Mouse (Mus musculus): ENCODE measurements at regions not wholly inside any gene's neighbourhood (a gene's known extent, or its start where the extent isn't known, plus 50 kb on each side); places are given as distances from the start of the nearest gene placed in this dataset.

DNA sequence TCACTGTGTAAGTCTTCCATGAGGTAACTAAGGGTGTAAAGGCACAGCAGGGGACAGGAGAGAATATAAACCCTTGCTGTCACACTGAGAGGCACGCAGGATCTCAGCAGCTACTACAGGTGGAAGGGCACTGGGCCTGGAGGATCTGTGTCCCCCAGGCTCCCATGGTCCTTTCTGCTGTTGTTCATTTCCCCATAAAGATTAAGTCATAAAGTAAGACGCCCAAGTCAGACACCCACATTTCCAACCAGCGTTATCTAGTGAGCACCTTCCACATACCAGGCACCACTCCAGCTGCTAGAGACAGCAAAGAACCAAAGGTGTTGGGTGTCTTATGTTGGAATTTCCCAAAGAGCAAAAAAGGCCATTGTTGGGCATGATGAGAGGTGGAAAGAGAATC is 70.8 kb upstream of the Klf3 start:
- DNase-seq (ENCODE audit: low read depth, low spot score): no peak

GRCm38 (mm10) chr5:64736985-64737384 is 66.2 kb upstream of the Klf3 start:
- no peak for DNase-seq (ENCODE audit: low read depth, low spot score)

DNA sequence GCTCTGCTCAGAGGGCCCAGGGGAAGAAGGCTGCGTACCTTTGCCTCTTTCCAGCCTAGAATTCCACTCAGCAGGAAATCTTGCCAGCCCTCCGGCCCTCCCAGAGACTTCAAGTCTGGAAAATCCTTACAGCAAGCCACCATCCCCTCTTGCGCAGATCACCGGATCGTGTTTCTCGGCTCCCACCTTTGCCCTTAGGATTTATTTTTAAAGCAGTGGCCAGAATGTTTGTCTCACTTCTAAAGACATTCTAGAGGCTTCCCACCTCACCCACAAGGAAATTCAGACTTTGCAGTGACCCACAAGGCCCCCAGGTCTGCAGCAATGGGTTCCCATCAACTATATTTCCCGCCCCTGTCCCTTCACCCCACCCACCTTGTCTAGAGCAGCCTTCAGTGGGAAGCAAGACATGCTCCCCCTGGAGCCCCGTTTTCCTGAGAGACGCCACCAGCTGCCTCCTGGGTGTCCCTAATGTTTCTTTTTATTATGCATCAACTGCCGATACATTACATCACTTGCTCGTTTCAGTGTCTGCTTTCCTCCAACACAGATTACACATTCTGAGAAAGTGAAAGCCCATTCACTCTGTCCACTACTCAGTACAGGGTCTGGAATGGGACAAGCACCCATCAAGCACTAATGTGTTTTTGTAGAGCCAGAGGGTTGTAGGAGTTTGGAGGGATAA is 65.0 kb upstream of the Klf3 start:
- no peak for DNase-seq (ENCODE audit: low read depth, low spot score)

DNA sequence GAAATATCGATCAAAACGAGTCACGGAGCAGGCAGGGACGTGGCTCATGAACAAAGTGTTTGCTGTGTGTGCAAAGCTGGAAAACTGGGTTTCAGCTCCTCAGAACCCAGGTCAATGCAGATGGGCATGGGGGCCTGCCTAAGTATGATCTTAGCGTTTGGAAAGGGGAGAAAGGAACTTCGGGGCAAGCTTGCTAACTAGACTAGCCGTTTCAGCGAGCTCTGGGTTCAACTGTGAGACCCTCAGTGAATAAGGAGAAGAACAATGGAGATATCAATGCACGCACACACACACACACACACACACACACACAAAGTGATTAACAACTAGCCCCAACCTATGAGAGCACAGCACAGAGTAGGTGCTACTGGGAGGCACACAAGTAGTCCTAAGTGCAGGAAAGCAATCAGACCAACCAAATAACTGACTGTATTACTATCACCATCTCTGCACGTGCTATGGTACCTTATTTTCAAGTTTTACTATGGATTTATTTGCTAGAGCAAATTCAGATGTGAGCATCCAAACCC is 64.3 kb upstream of the Klf3 start:
- DNase-seq (ENCODE audit: low read depth, low spot score): no peak

GRCm38 (mm10) chr5:64739311-64740261 is 63.6 kb upstream of the Klf3 start:
- no peak for DNase-seq (ENCODE audit: low read depth, low spot score)

DNA sequence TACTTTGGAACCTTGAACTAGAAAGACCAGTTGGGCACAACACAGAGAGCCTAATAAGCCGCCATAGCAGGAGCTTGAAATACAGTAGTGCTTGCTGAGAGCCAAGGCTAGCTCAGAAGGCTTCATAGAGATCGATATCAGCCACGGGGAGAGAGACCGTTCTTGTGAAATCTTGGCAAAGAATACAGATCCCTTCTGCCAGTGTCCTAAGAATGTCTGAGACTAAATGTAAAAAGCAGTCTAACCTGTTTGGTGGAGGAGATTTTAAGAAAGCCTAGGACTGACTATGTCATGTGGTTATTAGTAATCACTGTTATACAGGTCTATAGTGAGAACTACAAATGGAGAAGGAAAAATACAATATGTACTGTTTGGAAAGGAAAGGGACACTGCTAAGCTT is 59.1 kb upstream of the Klf3 start:
- no peak for DNase-seq (ENCODE audit: low read depth, low spot score)

DNA sequence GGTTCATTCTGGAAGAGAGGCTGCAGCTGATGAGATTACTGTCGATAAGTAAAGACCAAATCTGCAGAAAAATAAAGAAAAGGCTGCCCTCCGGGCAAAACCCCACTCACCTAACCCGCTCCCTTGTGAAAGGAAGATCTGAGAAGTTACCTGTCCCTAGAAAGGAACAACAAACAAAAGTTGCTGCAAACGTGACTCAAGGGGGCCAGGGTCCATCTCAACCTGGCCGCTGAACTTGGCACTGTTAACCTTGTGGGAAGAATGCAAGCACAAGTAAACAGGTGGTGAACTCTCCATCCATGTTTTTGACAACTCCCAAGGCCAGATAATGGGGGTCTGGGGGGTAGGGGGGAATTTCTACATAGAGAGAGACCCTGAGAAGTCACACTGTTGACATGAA is 58.7 kb upstream of the Klf3 start:
- DNase-seq (ENCODE audit: low read depth, low spot score): no peak

DNA sequence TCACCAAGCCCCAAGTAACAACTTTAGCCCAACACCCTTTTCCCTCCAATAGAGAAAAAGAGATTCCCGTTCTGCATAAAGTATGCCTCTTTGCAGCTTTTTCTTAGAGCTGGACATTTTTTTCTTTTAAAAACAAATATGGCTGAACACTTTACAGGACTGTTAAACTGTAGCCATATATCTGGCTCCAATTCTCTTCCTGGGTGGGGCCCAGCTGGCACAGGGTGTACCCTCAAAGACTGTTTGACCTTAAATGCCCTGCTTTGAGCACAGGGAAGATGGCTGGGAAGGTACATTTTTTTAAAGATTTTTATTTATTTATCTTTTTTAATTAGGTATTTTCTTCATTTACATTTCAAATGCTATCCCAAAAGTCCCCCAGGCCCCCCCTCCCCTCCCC is 55.7 kb upstream of the Klf3 start:
- DNase-seq (ENCODE audit: low read depth, low spot score): no peak

GRCm38 (mm10) chr5:64749415-64750166 is 53.6 kb upstream of the Klf3 start:
- no peak for DNase-seq (ENCODE audit: low read depth, low spot score)

GRCm38 (mm10) chr5:64750406-64750805 is 52.8 kb upstream of the Klf3 start:
- no peak for DNase-seq (ENCODE audit: low read depth, low spot score)

DNA sequence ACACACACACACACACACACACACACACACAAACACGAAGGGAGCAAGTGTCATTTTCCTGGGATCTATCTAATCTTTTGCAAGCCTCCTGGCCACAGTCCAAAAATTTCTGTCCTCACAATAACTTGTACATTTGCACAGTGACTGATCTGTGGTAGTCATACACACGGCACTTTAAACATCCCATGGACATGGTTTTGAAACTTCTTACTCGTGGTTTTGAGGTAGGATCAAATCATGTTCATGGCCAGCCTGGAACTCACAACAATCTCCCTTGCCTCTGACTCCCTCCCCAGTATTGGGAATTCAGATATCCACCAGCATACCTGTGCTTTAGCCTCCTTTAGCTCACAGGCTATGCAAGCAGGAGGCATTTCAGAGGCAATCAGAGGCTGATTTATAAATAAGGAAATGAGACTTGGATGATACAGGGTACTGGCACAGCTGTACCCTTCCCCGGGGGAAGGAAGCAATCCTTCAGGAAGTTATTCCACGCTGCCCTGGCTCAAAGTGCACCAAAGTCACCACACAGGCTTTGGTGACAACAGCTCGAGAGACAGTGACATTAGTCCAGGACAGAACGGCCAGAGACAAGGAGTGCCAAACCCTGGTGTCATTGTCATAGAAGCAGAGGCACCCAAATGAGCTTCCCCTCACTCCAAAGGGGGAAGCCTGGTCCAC is 52.1 kb upstream of the Klf3 start:
- DNase-seq (ENCODE audit: low read depth, low spot score): no peak

GRCm38 (mm10) chr5:64753142-64753750 is 49.9 kb upstream of the Klf3 start:
- DNase-seq (ENCODE audit: low read depth, low spot score): no peak
